ENCODE assay signal across 13 mouse cellular contexts in genomic region chr1:78907991-78908390, GRCm38 (mm10).
A peak's percentile ranks its signal among the peaks of the same experiment; 100 is the strongest.
DNase-seq lines count a peak whose midpoint lies in the region; ATAC-seq and TF ChIP-seq lines count a peak whose summit lies in the region.
"Had no signal": no experiment of that assay in that cellular context is flagged by ENCODE, and none has a peak within 500 bp of the region (broad histone marks: within the 10 kb centered on the region; RNA-seq: fewer than 3 reads in every experiment).

No protein-coding gene starts in this region.

- no peak for TF ChIP-seq CTCF in lung, embryonic 14.5 days (IDR thresholded peaks at IDR 0.05; ENCODE audit: low read depth)
- TF ChIP-seq CTCF in midbrain, postnatal 0 days (IDR thresholded peaks at IDR 0.05), result no peak

- no peak overlapping the region for H3K9ac ChIP-seq in lung, embryonic 14.5 days
- no peak overlapping the region for H3K9ac ChIP-seq in kidney, embryonic 16.5 days (replicated peaks; ENCODE audit: low read length)
- H3K9ac ChIP-seq in midbrain, postnatal 0 days (replicated peaks; ENCODE audit: low read length, poor library complexity, severe bottlenecking), result no peak overlapping the region
- H3K9ac ChIP-seq: liver, embryonic 13.5 days had no signal

- DNase-seq in lung, embryonic 14.5 days, result peak; percentile 26
- DNase-seq in lung, postnatal 10 days, result no peak
- peak; percentile 9 for DNase-seq in embryo, embryonic 9.5 days (ENCODE audit: extremely low spot score)
- DNase-seq in midbrain, postnatal 0 days (ENCODE audit: low spot score), result peak; percentile 9
- no peak for DNase-seq in right cerebral cortex, postnatal 10 days (ENCODE audit: low spot score in 2 of 2)
- DNase-seq in adrenal gland, adult 18-20 months (ENCODE audit: low spot score in 2 of 2), result no peak
- no peak for DNase-seq in right cerebral cortex, postnatal 4 days
- DNase-seq: cerebellum, postnatal 10 days; liver, embryonic 13.5 days; right cerebral cortex, postnatal 14 days; thymus, postnatal 14 days had no signal

- no peak overlapping the region for H3K4me2 ChIP-seq in lung, embryonic 14.5 days
- no peak overlapping the region; the same call in 1 of the 2 replicates for H3K4me2 ChIP-seq in kidney, embryonic 16.5 days (replicated peaks; ENCODE audit: low read depth, low read length)
- H3K4me2 ChIP-seq in midbrain, postnatal 0 days (ENCODE audit: low read depth, low read length, poor library complexity, severe bottlenecking), result no peak overlapping the region
- H3K4me2 ChIP-seq: liver, embryonic 13.5 days had no signal

- no peaks in the 10 kb centered on the region for H3K4me1 ChIP-seq in lung, embryonic 14.5 days (ENCODE audit: insufficient read depth)
- H3K4me1 ChIP-seq in kidney, embryonic 16.5 days (ENCODE audit: insufficient read depth, low read length), result peaks cover 12% of the 10 kb centered on the region
- H3K4me1 ChIP-seq in midbrain, postnatal 0 days (ENCODE audit: insufficient read depth, low read length), result no peaks in the 10 kb centered on the region
- H3K4me1 ChIP-seq: liver, embryonic 13.5 days had no signal

- WGBS in lung, embryonic 14.5 days, result 29% methylated on average over 5 of the region's 5 CpGs
- WGBS in kidney, embryonic 16.5 days, result 20% methylated on average over 5 of the region's 5 CpGs
- WGBS in midbrain, postnatal 0 days, result 18% methylated on average over 5 of the region's 5 CpGs

- no peak overlapping the region; the same call in 1 of the 2 replicates for H3K27ac ChIP-seq in lung, embryonic 14.5 days (ENCODE audit: low read depth)
- peak overlapping the region; percentile 56; the same call in 1 of the 2 replicates for H3K27ac ChIP-seq in kidney, embryonic 16.5 days (ENCODE audit: low read length)
- H3K27ac ChIP-seq in midbrain, postnatal 0 days (ENCODE audit: low read depth, low read length), result no peak overlapping the region
- H3K27ac ChIP-seq: liver, embryonic 13.5 days had no signal

- no peaks in the 10 kb centered on the region for H3K36me3 ChIP-seq in lung, embryonic 14.5 days (ENCODE audit: insufficient read depth)
- H3K36me3 ChIP-seq in kidney, embryonic 16.5 days (ENCODE audit: insufficient read depth, low read length), result no peaks in the 10 kb centered on the region
- no peaks in the 10 kb centered on the region for H3K36me3 ChIP-seq in midbrain, postnatal 0 days (ENCODE audit: insufficient read depth, low read length)
- H3K36me3 ChIP-seq: liver, embryonic 13.5 days had no signal

- no peak overlapping the region for H3K4me3 ChIP-seq in lung, embryonic 14.5 days (ENCODE audit: low read depth, low read length)
- no peak overlapping the region for H3K4me3 ChIP-seq in kidney, embryonic 16.5 days (ENCODE audit: low read length)
- no peak overlapping the region for H3K4me3 ChIP-seq in midbrain, postnatal 0 days (ENCODE audit: low read depth, low read length)
- H3K4me3 ChIP-seq: liver, embryonic 13.5 days; myocyte had no signal

- peak; percentile 68; the same call in 1 of the 2 replicates for ATAC-seq in lung, embryonic 14.5 days (ENCODE audit: insufficient read depth)
- peak; percentile 92 for ATAC-seq in kidney, embryonic 16.5 days (ENCODE audit: low FRiP score, low TSS enrichment)
- ATAC-seq in midbrain, postnatal 0 days (ENCODE audit: low FRiP score), result no peak

- no peaks in the 10 kb centered on the region for H3K9me3 ChIP-seq in lung, embryonic 14.5 days (ENCODE audit: low read depth, low read length)
- H3K9me3 ChIP-seq in kidney, embryonic 16.5 days (ENCODE audit: low read length), result no peaks in the 10 kb centered on the region
- no peaks in the 10 kb centered on the region for H3K9me3 ChIP-seq in midbrain, postnatal 0 days (ENCODE audit: low read length)
- H3K9me3 ChIP-seq: liver, embryonic 13.5 days had no signal

- no peaks in the 10 kb centered on the region for H3K27me3 ChIP-seq in lung, embryonic 14.5 days (ENCODE audit: insufficient read depth, low read length)
- no peaks in the 10 kb centered on the region for H3K27me3 ChIP-seq in kidney, embryonic 16.5 days (ENCODE audit: insufficient read depth, low read length)
- H3K27me3 ChIP-seq in midbrain, postnatal 0 days (ENCODE audit: insufficient read depth, low read length), result no peaks in the 10 kb centered on the region
- H3K27me3 ChIP-seq: liver, embryonic 13.5 days had no signal

Comparison
In these comparisons a context has a peak if more than half of its experiments do, and no peak if none do; other contexts are left out.
1. DNase-seq: peak in lung, embryonic 14.5 days (single experiment), embryo, embryonic 9.5 days (single experiment) and midbrain, postnatal 0 days (single experiment); none in lung, postnatal 10 days (single experiment), right cerebral cortex, postnatal 10 days (0 of 2), adrenal gland, adult 18-20 months (0 of 2) and right cerebral cortex, postnatal 4 days (single experiment).